Mouse (Mus musculus) lung, postnatal 36 days (tissue): ENCODE data around the gene Tmem88.
"Not testable (repeated sequence)": the region's sequence is repeated elsewhere in the genome, so short reads cannot be mapped to it uniquely, and the experiment has no call there.

Experiments used
- DNase-seq: peaks from one replicate; pipeline ENCODE4 v3.0.0; 2022; ENCODE audit warnings: mixed read lengths

Tmem88 gene

DNA sequence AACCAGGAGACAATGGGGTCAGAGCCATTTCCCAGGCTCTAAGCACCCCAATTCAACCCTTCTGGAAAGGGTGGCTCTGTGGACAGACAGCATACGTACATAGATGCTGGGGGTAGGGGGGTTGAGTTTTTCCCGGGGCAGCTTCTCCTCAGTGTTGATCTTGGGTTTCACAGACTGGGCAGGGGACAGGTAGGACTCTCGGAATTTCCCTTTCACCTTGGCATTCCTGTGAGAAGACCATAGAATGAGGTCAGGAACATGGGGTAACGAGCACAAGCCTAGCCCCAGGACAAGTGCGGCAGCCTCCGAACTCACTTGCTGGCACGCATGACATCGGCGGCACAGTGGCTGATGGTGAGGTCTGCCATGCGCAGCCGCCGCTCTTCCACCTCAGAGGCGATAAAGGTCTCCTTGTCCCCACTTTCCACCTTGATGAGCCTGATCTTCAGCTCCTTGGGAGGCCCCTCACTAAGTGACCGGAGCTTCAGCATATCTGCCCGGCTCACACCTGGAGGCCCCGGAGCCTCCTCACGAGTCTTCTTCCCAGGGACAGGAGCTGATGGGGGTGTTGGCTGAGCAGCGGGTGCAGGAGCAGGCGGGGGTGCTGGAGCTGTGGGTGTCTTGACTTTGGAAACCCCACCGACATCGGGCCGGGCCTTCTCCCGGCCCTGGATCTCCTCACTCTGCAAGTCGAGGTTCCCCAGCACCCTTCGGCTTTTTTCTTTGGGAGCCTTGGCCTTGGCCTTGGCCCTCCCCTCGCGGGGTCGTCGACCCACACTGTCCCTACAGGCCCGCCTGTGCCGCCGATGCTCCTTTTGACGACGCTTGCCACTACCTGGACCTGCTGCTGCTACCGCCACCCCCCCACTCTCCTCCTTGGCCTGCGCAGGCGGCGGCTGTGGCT is 5.9 kb upstream of the Tmem88 start:
- DNase-seq = no peak

DNA sequence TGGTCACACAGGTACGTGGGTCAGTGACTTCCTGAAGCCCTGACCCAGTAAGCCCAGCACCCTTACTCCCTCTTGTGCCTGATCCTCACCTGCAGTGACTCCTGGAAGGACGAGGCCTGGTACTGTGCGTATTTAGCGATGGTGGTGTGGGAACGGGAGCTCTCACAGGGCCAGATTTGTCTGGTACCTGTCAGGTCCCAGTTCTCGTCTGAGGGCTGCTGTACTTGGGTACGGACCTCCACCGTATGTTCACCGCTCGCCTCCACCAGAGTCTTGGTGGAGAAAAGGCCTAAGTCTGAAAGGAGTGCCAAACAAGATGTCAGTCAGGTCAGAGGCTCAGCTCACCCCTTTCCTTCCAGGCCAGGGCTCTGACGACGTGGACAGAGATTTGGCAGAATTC is 4.0 kb upstream of the Tmem88 start:
- no peak for DNase-seq

DNA sequence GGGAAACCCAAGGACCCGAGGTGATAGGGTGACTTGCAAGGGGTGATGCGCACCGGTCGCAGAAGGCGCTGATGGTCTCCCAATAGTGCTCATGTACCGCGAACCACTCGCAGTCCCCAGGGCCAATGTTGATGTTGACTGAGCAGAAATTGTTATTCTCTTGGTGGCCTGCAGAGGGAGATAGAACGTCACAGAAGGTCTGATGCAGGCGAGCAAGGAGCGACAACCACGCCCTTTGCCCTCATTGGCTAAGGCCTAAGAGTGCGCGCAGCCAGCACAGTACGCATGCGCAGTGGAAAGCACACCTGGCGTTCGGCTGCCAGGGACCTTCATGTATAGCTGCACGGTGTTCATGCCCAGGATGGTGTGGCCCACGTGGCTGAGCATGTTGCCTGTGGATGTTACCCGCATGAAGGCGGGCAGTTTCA is 3.2 kb upstream of the Tmem88 start:
- DNase-seq = peak; percentile 96

DNA sequence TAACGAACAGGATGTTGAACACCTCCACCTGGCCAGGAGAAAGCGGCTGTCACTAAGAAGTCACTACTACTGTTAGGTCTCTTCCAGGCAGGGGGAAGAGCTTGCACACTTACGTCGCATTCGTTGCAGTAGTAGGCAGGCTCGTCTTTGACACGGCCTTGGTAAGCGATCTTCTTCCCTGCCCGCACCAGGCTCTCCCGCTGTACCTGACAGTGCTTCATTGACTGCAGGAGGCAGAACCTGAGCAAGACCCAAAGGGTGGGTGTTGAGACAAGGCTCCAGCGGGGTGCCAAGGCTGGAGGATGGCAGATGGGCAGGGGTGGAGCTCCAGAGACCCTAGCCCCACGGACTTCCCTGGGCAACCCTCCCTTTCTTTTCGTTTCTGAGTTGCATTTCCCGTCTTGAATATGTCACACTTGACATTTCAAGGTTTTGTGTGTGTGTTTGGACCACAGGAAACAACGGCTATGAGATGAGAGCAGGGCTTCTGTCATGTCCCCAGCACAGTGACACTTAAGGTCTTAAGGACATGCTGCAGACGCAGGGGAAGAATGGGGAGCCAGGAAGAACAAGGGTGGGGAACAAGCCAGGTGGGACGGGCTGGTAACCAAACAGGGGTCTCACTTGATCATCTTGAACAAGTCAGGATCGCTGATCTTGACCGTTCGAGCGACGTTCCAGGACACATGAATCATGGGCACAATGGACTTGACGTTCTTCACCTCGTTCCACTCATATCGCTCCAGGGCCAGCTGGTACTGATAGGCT is 2.2 kb upstream of the Tmem88 start:
- DNase-seq = no peak

DNA sequence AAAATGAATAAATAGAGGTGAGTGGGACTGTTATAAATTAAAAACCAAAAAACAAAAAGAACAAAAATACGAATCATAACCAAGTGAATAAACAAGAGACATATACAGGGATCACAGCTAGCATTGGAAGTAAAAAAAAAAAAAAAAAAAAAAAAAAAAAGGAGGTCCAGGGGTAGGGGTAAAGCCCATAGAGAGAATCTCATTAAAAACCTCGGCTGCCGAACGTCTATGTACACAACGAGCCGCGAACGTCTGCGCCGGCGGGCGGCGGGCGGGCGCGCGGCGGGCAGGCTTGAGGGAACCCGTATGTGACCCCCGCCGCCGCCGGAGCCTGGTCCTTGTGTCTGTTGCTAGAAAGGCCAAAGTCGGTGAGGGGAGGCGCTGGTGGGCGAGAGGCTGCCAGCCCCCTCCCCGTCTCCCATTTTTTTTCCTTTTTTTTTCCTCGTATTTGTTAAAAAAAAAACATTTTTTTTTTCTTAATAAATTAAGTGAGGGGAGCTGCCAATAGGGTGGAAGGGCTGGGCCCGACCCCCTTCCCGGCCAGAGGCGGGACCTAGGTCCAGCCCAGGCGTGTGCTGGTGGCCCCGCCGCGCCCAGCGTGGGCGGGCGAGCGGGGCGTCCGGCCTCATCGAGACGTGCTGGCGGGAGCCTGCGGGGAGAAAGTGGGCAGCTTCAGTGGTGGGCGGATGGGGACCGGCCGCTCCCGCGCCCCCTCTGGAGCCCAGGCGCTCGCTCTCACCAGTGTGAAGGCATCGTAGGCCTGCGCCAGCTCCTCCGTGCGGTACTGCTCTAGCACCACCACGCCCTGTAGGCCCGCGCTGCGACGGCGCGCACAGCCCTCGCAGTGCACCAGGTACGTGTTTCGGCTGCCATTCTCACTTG is 1.4 kb upstream of the Tmem88 start:
- no peak for DNase-seq

DNA sequence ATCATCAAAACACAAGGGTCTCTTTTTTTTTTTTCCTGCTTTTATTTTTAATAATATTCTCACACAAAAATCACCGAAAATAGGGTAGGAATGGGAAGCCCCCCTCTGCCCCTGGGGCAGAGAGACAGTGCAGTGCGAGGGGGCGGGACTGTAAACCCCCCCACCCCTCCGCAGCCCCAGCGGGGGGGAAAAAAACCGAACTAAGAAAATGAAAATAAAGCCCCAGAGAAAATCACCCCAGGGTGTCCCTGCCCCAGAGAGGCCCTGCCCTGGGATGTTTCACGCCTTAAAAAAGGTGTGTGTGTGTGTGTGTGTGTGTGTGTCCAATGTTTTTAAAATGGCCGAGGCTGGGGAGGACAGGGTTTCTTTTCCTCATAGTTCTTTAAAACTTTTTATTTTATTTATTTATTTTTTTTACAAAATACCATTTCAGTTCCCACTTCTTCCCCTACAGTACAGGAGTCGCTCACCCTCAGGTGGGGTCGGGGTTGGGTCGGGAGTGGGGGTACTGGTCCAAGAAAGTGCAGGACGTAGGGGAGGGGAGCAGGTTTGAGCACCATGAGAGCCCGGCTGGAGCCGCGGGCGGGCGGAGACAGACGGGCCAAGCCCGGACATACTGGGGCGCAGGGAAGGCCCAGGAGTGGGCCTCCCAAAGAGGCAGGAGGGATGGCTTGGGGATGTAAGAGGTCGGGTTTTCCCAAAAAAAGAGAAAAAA is 609 bp upstream of the Tmem88 start:
- no peak for DNase-seq

DNA sequence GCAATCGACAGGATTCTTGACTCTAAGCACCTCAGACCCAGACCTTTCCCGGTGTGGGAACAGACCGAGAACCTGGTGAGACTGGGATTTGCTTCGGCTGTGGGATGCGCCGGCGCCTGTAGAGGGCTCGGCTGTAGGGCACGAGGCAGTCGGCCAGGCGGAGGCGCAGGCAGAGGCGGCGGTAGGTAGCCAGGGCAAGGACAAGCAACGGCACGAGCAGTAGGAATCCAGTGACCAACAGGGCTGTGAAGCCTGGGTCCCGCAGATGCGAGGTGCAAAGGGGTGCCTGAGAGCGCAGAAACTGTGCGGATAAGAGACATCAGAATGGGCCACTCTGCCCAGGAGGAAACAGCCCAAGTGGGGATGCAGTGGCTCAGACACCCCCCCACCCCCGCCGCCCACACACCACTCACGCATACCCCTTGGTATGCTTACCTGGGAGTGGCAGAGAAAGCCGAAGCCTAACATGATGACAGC is 415 bp downstream of the Tmem88 start:
- no peak for DNase-seq

DNA sequence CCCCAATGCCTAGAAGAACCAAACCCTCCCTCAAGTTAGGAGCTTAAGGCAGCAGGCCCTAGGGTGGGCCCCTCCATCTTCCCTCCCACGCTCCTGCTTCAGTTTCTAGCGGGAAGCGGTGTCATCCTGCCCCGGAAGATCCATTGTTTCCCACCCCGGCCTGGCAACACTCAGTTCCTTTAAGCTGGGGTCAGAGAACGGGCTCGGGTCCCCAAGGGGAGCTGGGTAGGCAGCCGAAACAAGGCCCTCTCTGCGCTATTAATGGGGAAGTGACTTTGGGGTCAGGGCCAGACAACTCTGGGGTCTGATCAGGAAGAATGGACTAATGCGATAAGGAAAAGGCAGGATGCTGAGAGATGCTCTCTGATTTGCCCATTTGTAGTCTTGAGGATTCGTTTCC is 1.3 kb downstream of the Tmem88 start:
- DNase-seq = peak; percentile 65

DNA sequence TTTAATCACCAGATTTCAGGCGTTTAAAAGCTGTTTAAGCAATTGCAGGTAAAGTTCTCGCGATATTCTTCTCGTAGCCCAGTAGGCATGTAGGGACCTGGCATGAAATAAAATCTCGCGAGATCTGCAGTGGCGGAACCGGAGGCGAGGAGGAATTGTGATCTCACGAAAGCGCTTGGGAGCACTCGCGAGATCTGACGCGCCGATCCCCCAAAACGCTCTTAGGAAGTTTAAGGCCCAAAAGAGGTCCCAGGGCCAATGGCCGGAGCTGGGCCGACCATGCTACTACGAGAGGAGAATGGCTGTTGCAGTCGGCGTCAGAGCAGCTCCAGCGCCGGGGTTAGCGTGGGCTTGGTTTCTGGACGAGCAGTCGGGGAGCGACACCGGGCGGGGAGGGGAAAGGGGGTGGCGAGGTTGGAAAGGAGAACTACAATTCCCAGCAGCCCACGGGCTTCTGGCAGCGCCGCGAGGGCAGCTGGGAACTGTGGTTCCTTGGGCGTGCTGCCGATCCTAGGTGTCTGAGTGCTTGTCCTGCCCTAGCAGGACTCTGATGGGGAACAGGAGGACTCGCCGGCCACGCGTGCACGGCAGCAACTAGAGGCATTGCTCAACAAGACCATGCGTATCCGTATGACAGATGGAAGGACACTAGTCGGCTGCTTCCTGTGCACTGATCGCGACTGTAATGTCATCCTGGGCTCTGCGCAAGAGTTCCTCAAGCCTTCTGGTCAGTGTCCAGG is 2.2 kb downstream of the Tmem88 start:
- DNase-seq = peak; percentile 98

DNA sequence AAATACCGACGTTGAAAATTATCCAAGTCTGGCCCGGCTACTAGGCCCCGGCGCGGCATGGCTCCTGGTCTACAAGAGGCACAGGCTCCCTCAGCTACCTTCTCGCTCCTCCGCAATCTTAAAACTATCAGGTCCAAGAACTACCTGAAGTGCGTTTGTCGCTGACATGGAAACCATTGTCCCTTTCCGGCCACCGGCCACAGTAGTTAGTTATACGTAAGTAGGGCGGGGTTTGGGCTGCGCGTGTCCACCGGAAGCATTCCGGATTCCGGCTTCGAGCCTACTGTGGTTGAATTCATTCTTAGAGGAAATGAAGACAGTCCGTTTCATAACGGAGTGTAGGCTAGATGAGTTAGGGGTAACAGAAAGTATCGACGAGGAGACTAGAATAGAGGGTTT is 2.8 kb downstream of the Tmem88 start, which contains the start of the genes Naa38 and Cyb5d1:
Gene Naa38 (plus strand): TSS at position 253 of the 399 bp plus-strand sequence.
Gene Cyb5d1 (minus strand): TSS at position 397 of the 399 bp plus-strand sequence.
- DNase-seq = peak; percentile 96

DNA sequence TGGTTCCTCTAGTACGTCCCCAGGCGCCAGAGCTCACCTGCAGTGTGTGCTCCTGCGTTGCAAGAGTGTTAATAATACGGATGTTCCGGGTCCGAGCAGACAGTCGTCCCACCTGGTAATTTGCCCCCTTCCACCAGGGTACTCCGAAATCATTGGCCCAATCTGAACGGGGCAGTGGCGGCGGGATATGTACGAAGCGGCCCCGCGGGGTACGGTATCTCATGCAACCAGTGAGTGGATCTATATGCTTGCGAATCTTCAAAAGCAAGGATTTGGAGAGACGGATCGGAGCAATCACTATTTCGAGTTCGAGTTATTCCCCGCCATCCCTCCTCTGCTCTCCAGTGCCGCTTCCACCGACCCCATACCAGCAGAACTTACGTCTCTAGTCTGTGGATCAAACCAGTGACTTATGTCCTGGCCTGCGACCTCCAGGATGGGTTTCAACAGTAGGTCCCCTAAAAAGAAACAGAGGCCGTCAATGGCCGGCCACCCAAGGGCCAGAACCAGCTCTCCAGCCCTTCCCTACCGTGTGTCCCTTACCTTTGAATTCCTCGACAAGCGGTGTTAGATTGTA is 3.4 kb downstream of the Tmem88 start:
- DNase-seq = not testable (repeated sequence)

DNA sequence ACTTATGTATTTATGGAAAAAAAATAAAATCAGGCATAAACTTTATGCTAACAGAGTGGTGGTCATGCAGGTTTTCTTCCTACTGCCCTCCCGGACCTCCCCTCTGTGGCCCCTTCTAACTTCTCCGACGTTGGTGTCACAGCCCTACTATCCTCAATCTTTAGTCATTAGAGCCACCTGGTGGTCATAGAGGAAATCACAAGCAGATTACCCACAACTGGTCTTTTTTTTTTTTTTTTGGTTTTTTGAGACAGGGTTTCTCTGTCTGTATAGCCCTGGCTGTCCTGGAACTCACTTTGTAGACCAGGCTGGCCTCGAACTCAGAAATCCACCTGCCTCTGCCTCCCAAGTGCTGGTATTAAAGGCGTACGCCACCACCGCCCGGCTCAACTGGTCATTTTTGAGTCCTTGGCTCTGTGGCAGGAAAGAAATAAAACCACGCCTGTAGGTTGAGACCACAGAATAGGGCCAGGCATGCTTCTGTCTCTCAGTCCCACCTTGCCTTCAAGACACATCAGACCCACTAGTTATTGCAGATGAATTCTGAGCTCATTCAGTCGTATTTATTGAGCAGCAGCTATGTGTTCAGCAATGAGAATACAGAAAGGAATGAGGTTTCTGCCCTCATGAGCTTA is 7.5 kb downstream of the Tmem88 start:
- DNase-seq = peak; percentile 95

DNA sequence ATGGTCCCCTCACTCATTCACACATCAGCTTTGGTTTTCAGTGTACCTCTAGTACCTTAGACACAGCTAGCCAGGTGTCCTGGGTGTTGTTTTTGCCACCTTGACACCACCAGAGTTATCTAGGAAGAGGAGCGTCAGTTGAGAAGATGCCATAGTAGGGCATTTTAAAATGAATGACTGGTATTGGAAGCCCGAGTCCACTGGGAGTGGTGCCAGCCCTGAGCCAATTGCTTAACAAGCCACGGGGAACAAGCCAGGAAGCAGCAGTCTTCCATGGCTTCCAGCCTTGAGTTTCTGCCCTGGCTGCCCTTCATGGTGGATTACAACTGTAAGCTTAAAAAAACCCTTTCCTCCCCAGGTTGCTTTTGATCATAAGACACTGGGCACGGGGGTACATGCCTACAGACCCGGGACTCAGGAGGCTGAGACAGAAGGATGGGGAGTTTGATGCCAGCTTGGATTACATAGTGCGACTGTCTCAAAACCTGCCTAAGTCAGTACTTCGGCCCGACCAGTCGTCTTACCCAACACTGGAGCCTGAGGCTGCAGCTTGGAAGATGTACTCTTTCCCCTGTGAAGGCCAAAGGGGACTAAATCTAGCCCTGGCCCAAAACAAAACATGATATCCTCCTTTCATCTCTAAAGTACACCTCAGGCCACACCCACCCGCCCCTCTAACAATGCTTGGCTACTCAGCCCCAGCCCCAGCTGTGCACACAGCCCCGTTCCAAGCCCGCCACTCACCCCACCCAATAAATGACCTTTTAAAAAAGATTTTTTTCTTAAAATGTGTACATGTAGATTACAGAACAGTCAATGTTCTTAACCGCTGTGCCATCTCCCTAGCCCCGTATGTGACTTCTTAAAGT is 8.3 kb downstream of the Tmem88 start:
- peak; percentile 50 for DNase-seq

DNA sequence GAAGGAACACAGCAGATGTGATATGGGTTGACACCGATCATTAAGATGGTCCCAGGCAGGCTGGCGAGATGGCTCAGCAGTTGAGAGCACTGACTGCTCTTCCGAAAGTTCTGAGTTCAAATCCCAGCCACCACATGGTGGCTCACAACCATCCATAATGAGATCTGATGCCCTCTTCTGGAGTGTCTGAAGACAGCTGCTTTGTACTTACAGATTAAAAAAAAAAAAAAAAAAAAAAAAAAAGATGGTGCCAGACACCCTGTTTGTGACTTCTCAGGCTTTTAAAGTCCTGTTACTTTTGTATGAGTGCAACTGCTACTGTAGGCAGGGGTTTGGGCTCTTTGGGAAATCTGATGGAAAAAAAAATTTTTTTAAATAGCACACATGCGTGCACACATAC is 9.4 kb downstream of the Tmem88 start:
- DNase-seq = no peak

DNA sequence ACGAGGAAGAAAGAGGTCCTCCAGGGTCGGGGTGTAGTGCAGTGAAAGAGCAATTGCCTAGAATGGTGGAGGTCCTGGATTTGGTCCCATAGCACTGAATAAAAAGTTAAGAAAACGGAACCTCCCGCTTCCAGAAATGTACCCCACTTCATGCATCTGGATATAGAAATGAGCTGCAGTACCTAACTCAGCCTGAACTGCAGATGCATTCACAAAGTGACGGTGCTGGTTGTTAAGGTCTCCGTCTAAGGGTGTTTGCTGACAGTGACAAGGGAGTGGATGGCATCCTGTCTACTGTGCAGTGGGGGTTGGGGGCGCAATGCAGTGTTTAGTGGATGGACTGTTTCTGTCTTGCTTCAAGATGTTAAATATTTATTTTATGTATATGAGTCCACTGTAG is 11.3 kb downstream of the Tmem88 start:
- no peak for DNase-seq

DNA sequence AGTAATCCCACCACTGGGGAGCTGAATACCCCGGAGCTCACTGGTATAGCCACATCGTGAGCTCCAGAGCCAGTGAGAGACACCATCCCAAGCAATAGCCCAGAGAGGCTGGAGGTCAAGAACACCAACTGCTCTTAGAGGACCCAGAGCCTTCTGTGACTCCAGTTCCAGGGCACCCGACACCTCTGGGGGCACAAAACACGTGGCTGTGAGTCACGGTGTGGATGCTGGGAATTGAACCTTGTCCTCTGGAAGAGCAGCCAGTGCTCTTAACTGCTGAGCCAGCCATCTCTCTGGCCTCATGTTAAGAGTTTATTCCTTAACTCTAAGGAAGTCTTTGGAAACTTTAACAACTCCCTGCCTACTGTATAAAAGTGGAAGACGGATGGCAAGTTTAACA is 13.1 kb downstream of the Tmem88 start:
- DNase-seq = no peak

DNA sequence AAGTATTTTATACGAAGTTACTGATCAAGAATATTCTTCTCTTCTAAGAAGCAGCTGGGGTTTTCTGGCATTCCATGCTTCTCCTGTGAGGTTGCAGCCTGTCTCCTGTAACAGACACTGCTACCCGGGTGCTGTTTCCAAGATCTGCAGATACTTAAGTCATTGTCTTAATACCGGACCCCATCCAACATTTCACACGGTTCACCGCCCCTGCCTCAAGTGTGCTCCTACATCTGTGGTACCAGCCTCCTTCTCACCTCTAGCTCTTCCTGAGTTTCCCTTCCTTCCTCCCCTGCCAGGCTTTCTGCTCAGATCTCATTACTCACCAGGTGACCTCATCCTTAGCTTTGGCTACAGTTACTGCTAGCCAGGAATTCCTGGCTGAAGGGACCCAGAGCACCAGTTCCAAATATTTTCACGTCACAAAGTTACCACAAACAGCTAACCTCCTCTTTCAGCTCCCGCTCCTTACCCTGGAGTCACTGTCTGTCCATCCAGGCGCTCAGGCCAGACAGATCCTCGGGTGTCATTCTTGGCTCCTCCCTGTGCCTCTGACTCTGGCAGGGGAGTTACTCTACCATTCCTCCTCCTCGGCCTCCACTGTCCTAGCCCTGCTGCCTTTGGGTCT is 15.4 kb downstream of the Tmem88 start:
- no peak for DNase-seq

DNA sequence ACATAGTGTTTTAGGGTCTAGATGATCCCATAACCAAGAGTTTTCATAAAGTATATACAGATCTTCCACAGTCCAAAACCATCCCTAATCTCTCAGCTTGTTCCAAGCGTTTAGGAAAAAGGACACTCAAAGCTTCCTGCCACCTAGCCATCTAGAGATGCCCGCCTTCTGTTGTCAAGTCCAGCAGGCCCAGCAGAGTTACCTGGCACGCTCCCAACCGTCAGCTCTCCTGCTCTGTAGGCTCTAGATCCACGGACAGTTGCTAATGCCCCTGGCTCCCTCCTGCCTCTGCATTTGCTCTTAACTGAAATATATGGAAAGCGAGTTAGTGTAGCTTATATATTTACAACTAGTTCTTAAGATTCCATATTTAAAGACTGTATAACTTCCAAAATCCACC is 16.7 kb downstream of the Tmem88 start:
- no peak for DNase-seq

DNA sequence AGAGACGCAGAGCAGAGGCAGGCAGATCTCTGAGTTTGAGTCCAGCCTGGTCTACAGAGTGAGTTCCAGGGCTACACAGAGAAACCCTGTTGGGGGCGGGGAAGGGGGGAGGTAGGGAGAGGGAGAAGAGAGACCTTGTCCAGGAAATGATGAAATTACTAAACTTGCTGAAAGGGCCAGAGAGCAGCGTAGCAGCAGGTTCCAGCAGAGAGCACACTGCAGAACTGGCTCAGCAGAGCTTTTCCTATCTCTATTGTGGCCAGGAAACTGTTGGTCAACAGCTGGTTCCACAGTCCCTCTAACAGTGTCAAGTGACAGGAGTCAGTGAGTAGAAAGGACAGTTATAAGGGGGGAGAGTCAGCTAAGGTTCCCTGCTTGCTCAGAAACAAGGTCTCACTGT is 18.4 kb downstream of the Tmem88 start:
- DNase-seq = no peak
